Mouse (Mus musculus) gastrocnemius, adult 2 months (tissue): ENCODE measurements around the gene Tcl1b3. TPM values are rescaled to one million over a fixed set of nuclear protein-coding genes. Genes with fewer than 3 reads are reported as not detected.

Experiments
- DNase-seq: peaks from one replicate; pipeline ENCODE4 v3.0.0; 2022
- H3K27ac ChIP-seq: fragments of 200-600 bp; 2 replicates; pipeline ENCODE4 v1.8.1; 2022; ENCODE audit warnings: mild to moderate bottlenecking
- H3K4me3 ChIP-seq: fragments of 200-600 bp; 2 replicates; pipeline ENCODE4 v1.8.1; 2022; ENCODE audit warnings: mild to moderate bottlenecking, moderate library complexity
- CTCF ChIP-seq: fragments of 200-600 bp; IDR thresholded peaks from 2 replicates; pipeline ENCODE4 v1.8.1; 2022; ENCODE audit warnings: antibody characterized with exemption, mild to moderate bottlenecking, moderate library complexity
- intact Hi-C: fragments of 180-260 bp; cut with DNase I; formaldehyde crosslinking; loops from one replicate; pipeline ENCODE4 v1.15.1; 2025
- total RNA-seq, 2 experiments: library from RNA; stranded (reverse); gene quantifications; 2 replicates each; pipeline ENCODE4 v1.2.3; 2021

Gene Tcl1b3
- total RNA-seq, 2 experiments from 2014 or later, result not detected

DNA sequence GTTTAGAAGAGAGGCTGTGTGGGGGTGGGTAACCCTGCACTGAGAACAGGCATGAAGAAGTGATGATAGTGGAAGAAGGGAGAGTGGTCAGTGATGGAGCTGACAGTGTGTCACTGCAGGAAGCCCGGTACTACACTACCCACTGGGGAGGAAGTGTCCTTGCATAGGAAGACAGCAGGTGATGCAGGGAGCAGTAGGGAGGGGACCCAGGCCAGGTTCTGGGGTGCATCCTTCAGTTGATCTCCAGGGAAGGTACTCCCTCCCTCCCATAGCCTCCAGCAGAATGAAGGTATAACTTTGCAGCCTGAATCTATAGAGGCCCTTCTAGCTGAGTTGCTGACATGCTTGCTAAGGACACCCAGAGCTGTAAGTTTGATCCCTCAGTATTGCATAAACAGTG lies 16.2 kb downstream of the Tcl1b3 start:
- DNase-seq, result no peak
- no peak for TF ChIP-seq CTCF

DNA sequence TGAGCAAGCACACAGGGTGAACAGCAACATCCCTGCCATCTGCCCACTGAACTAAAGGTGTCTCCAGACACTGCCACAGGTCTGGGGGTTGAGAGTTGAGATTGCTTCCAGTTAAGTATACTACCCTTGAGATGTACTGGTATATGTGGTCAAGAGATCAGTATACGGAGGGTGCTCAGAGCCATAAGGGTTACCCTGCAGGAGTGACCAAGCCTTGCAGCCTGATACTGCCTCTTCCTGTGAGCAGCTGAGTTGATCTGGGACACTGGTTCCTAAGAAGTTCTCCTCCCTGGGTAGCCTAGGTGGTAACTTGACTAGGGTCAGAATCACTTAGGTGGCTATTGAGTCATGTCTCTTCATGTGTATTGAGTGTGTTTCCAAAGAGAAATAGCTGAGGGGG lies 17.6 kb downstream of the Tcl1b3 start:
- H3K4me3 ChIP-seq, result no peak overlapping the region
- H3K27ac ChIP-seq, result no peak overlapping the region
- no peak for TF ChIP-seq CTCF
- DNase-seq, result no peak
- intact Hi-C loops, result no loop called here

More for the DNA sequence above, 16.2 kb downstream of the Tcl1b3 start:
- H3K27ac ChIP-seq, result no peak overlapping the region
- intact Hi-C loops, result no loop called here
- no peak overlapping the region for H3K4me3 ChIP-seq

DNA sequence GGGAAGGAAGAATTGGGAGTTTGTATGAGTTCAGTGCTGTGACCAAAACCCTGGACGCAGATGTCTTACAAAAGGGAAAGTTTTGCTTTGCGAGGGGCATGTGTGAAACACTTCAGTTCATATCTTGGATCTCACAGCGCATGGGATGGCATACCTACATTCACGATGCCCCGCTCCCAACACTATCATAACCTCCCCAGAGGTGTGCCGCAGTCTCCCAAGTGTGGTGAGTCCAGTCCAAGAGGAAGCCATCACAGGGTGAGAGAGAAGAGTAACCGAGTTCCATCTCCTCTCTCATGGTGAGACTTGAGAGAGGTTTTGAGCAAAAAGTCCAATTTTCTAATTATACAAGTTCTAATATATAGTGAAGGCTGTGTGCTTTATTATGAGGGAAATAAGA lies 18.4 kb downstream of the Tcl1b3 start:
- H3K27ac ChIP-seq, result no peak overlapping the region
- TF ChIP-seq CTCF, result no peak
- intact Hi-C loops, result no loop called here
- DNase-seq, result no peak
- H3K4me3 ChIP-seq, result no peak overlapping the region

- intact Hi-C loops, result no loop called here
- no peak for TF ChIP-seq CTCF
- no peak for DNase-seq
Measured at GRCm38 (mm10) chr12:105217101-105217760, 26.4 kb downstream of the Tcl1b3 start.

GRCm38 (mm10) chr12:105222601-105223319 lies 31.9 kb downstream of the Tcl1b3 start, which contains the start of gene Tcl1:
Tcl1 (minus strand) TSS chr12:105222793.
- intact Hi-C loops, result no loop called here
- DNase-seq, result no peak
- no peak within 1 kb of the TSS for H3K4me3 ChIP-seq

More at GRCm38 (mm10) chr12:105217101-105217760, 26.4 kb downstream of the Tcl1b3 start:
- Histone ChIP-seq H3K4me3 (no peak overlapping the region), H3K27ac (no peak overlapping the region)

DNA sequence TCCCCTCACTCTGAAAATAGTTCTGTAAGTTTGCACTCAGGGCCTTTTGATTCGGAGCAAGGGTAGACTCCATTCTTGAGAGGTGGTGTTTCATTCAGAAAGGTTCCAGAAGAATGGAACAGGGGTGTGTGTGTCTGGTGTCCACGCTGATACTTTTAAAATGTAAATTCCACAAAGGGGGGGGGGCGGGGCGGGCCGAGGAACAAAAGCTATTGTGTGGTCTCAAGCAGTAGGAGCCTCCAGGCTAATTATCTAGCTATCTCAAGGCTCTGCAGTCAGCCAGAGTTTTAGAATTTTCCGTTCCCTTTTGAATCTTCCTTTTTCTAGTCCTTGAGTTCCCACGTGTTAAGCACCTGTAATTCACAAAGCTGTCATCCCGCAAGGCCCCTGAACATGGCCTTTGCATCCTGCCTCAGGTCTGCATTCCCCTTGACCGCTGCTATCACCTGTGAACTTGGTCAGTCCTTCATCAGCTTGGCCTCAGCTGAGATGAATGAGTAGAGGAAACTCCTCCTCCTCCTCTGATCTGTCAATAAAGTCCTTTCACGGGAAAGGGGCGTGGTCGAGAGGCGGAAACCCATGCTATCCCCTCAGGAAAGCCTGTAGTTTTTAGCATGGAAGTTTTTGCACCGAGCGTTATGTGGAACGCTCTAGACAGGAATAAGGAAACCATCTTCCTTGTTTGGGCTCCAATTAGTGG lies 33.9 kb downstream of the Tcl1b3 start:
- DNase-seq, result no peak
- Histone ChIP-seq H3K27ac (no peak overlapping the region), H3K4me3 (no peak overlapping the region)
- intact Hi-C loops, result no loop called here
- no peak for TF ChIP-seq CTCF

More at GRCm38 (mm10) chr12:105222601-105223319, 31.9 kb downstream of the Tcl1b3 start, which contains the start of gene Tcl1:
- TF ChIP-seq CTCF, result no peak
- no peak within 1 kb of the TSS for H3K27ac ChIP-seq

DNA sequence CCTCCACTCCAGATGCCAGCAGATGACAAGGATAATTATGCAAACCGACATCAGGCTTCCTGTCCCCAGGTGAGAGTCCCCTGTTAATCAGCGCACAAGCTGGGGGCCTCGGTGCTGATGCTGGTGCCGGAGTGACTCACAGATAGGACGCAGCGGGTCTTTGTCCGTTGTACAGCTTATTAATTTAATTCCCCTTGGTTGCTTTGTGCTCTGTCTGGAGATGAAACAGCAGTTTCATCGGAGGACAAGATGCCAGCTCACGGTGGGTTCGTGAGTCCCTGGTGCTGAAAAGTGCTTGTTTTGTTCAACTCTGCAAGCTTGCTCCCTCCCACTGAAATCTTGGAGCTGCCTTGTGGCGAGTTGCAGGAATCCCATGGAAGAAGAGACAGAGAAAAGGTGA lies 43.5 kb downstream of the Tcl1b3 start:
- no peak for DNase-seq
- intact Hi-C loops, result no loop called here
- Histone ChIP-seq H3K4me3 (no peak overlapping the region), H3K27ac (no peak overlapping the region)
- TF ChIP-seq CTCF, result no peak

DNA sequence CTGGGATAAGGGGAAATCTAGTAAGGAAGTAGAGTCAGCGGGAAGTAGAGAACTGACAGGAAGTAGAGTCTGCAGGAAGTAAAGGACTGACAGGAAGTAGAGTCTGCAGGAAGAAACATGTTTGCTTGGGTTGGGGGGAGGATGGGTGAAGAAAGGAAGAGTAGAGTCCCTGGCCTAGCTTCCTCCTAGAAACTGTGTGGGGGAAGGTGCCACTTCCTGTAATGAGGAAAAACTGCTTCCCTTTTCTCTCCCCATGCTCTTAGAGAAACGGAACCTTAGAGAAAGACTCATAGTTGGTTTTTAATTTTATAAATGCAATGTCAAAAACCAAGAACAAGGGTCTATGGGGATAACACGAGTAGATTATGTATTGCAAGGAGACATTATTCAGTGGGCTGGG lies 44.2 kb downstream of the Tcl1b3 start:
- no peak for DNase-seq
- intact Hi-C loops, result no loop called here

DNA sequence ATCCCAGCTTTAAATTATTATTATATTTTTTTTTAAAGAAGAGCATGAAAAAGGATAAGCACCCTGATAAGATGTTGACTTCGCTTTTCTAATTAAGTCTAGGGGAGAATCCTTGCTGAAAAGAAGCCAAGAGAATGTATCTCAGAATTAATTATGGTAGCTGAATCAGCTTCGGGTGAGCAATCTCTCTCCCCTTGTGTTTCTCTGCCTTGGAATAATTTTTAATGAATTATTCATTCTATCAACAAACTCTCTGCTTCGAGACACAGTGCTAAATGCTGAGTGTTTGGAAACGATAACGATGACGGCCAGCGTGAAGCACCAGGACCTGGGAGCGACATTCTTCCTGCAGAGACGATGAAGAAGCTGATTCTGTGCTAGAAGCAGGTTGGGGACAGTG lies 48.2 kb downstream of the Tcl1b3 start:
- DNase-seq, result no peak
- Histone ChIP-seq H3K27ac (no peak overlapping the region), H3K4me3 (no peak overlapping the region)
- no peak for TF ChIP-seq CTCF
- intact Hi-C loops, result no loop called here

More for the DNA sequence above, 44.2 kb downstream of the Tcl1b3 start:
- Histone ChIP-seq H3K4me3 (no peak overlapping the region), H3K27ac (no peak overlapping the region)
- TF ChIP-seq CTCF, result no peak

Other genes with a start within 250 kb of the Tcl1b3 start
- 1 to 10 TPM; 4.1 to 4.7 TPM for gene Syne3, start 181.2 kb upstream of the Tcl1b3 start, total RNA-seq
- gene Glrx5, start 158.4 kb upstream of the Tcl1b3 start, total RNA-seq, result 10 to 100 TPM; 57.2 to 72.1 TPM
- gene Tcl1b2, start 45.0 kb upstream of the Tcl1b3 start, total RNA-seq, result not detected
- gene Tcl1b1, start 31.4 kb upstream of the Tcl1b3 start, total RNA-seq, result not detected
- gene Tcl1b5, start 14.7 kb upstream of the Tcl1b3 start, total RNA-seq, result not detected
- not detected for gene Tcl1b4, start 10.9 kb downstream of the Tcl1b3 start, total RNA-seq
- gene Tcl1, start 31.8 kb downstream of the Tcl1b3 start, total RNA-seq, result not detected
- not detected for gene Tunar, start 142.8 kb downstream of the Tcl1b3 start, total RNA-seq